ENCODE assay signal across 8 mouse cellular contexts in the genomic region with DNA sequence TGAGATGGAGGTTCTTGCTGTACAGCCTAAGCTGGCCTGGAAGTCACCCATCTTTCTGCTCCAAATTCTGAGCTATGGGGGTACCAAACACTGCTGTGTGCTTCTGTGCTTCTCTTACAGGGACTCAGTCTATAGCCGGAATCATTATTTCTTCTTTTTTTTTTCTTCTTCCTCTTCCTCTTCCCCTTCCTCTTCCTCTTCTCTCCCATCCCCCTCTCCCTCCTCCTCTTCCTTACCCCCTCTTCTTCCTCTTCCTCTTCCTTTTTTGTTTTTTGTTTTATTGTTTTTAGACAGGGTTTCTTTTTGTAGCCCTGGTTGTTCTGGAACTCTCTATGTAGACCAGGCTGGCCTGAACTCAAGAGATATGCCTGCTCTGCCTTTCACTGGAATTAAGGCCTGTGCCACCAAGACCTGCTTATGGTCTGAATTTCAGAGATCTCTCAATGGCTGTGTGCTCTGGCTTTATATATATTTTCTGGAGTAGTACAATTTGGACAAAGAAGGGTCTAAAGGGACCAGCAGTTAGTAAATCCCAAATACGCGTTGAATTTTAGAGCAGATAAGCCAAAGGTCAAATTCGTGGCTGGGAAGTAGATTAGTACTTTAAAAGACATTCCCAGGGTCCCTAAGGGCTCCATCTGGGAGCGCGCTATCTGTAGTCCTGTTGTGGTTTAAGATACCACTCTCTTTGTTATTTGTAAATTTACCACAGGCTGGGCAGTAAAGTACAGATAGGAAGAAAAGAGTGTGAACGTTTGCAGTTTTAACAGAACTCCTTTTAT. TPM values are rescaled to one million over a fixed set of nuclear protein-coding genes. Genes with fewer than 3 reads are reported as not detected.
DNase-seq lines count a peak whose midpoint lies in the region; ATAC-seq and TF ChIP-seq lines count a peak whose summit lies in the region.

No protein-coding gene starts in this region.

- H3K4me1 ChIP-seq in spleen, adult 2 months (ENCODE audit: control insufficient read depth, insufficient read depth, insufficient read length): peaks cover 6% of the 10 kb centered on the region
- H3K4me1 ChIP-seq in liver, adult 2 months (ENCODE audit: control insufficient read depth, insufficient read depth, low read length): peaks cover 10% of the 10 kb centered on the region; the same call in 1 of the 2 replicates
- no peaks in the 10 kb centered on the region; the same call in 1 of the 2 replicates for H3K4me1 ChIP-seq in stomach, embryonic 16.5 days (ENCODE audit: control insufficient read depth, insufficient read depth, low read length)

- DNase-seq in cerebellum, adult 9-10 months: peak; percentile 37
- DNase-seq in cerebellum, adult 9-11 months: no peak
- no peak for DNase-seq in spleen, adult 2 months (ENCODE audit: low read depth in 1 of 2, low spot score in 2 of 2)
- DNase-seq in spleen, postnatal 14 days (ENCODE audit: low spot score in 2 of 2): no peak
- DNase-seq in liver, adult 2 months (ENCODE audit: extremely low read depth, low read depth, low spot score): no peak
- DNase-seq in ovary, postnatal 14 days (ENCODE audit: low spot score): no peak
- no peak for DNase-seq in urinary bladder, postnatal 25 days (ENCODE audit: low spot score)

- no peaks in the 10 kb centered on the region for H3K36me3 ChIP-seq in spleen, adult 2 months (ENCODE audit: control insufficient read depth, insufficient read depth, low read length)
- no peaks in the 10 kb centered on the region for H3K36me3 ChIP-seq in liver, adult 2 months (ENCODE audit: control insufficient read depth, insufficient read depth, low read length)
- H3K36me3 ChIP-seq in stomach, embryonic 16.5 days (ENCODE audit: control insufficient read depth, insufficient read depth, low read length): no peaks in the 10 kb centered on the region

- H3K27me3 ChIP-seq in spleen, adult 2 months (ENCODE audit: control insufficient read depth, insufficient read depth, low read length): no peaks in the 10 kb centered on the region
- no peaks in the 10 kb centered on the region for H3K27me3 ChIP-seq in liver, adult 2 months (ENCODE audit: control insufficient read depth, insufficient read depth, low read length)
- H3K27me3 ChIP-seq in stomach, embryonic 16.5 days (ENCODE audit: control insufficient read depth, insufficient read depth, low read length): no peaks in the 10 kb centered on the region

- TF ChIP-seq CTCF in spleen, adult 2 months (IDR thresholded peaks at IDR 0.05; ENCODE audit: extremely low read depth, insufficient read depth, insufficient read length, insufficient replicate concordance): no peak
- TF ChIP-seq CTCF in liver, adult 2 months (IDR thresholded peaks at IDR 0.05; ENCODE audit: low read depth, low read length): no peak

- H3K4me2 ChIP-seq in stomach, embryonic 16.5 days (ENCODE audit: low read depth, low read length): peak overlapping the region; percentile 76

- H3K4me3 ChIP-seq in spleen, adult 2 months (ENCODE audit: extremely low read depth, insufficient read depth, insufficient read length): no peak overlapping the region
- H3K4me3 ChIP-seq in liver, adult 2 months (ENCODE audit: insufficient read depth, low read depth, low read length): no peak overlapping the region
- no peak overlapping the region; the same call in 1 of the 2 replicates for H3K4me3 ChIP-seq in stomach, embryonic 16.5 days (replicated peaks; ENCODE audit: low read length)

- H3K79me2 ChIP-seq in liver, adult 2 months (ENCODE audit: control insufficient read depth, insufficient read depth, low read length): peaks cover 10% of the 10 kb centered on the region

- no peak for ATAC-seq in stomach, embryonic 16.5 days (ENCODE audit: insufficient read depth, low FRiP score)

- no peaks in the 10 kb centered on the region for H3K9me3 ChIP-seq in stomach, embryonic 16.5 days (replicated peaks; ENCODE audit: control insufficient read depth, low read length)

- H3K27ac ChIP-seq in spleen, adult 2 months (ENCODE audit: insufficient read depth, low read length): peak overlapping the region; percentile 24; the same call in 1 of the 2 replicates
- H3K27ac ChIP-seq in liver, adult 2 months (replicated peaks; ENCODE audit: insufficient read depth, low read depth, low read length): peak overlapping the region; percentile 2
- H3K27ac ChIP-seq in stomach, embryonic 16.5 days (ENCODE audit: low read length): peak overlapping the region; percentile 79

- 64% methylated on average over 7 of the region's 7 CpGs for WGBS in spleen, adult 2 months
- 30% methylated on average over 7 of the region's 7 CpGs for WGBS in liver, adult 2 months
- 50% methylated on average over 7 of the region's 7 CpGs for WGBS in stomach, embryonic 16.5 days

- H3K9ac ChIP-seq in liver, adult 2 months (ENCODE audit: low read depth, low read length): no peak overlapping the region
- H3K9ac ChIP-seq in stomach, embryonic 16.5 days (ENCODE audit: low read length): peak overlapping the region; percentile 89; the same call in 1 of the 2 replicates

- no peak for TF ChIP-seq POLR2A in spleen, adult 2 months (IDR thresholded peaks at IDR 0.05; ENCODE audit: low read depth, low read length)
- no peak for TF ChIP-seq POLR2A in liver, adult 2 months (IDR thresholded peaks at IDR 0.05; ENCODE audit: extremely low read depth, insufficient read depth, low read length)

RNA-seq across cellular contexts. Expression of a gene that starts 1.0 kb away (rescaled TPM):
- polyA plus RNA-seq in spleen, adult 2 months (2012; rRNA removed): 9.4 and 11.9 TPM in 2 replicates
- total RNA-seq in liver, adult 2 months (2014; rRNA removed): 16.0 and 36.5 TPM in 2 replicates
- polyA plus RNA-seq in liver, adult 2 months (2012; rRNA removed): 3.9 and 4.4 TPM in 2 replicates
- 68.3 and 69.7 TPM in 2 replicates for polyA plus RNA-seq in stomach, embryonic 16.5 days (2015; fragmentation: Nextera tagmentation; extraction: Ambion mirVana)

RNA-seq across cellular contexts. Expression of a gene that starts 35.9 kb away (rescaled TPM):
- polyA plus RNA-seq in spleen, adult 2 months (2012; rRNA removed): 109 and 137 TPM in 2 replicates
- 1.9 and 4.9 TPM in 2 replicates for total RNA-seq in liver, adult 2 months (2014; rRNA removed)
- 33.4 and 35.7 TPM in 2 replicates for polyA plus RNA-seq in liver, adult 2 months (2012; rRNA removed)
- polyA plus RNA-seq in stomach, embryonic 16.5 days (2015; fragmentation: Nextera tagmentation; extraction: Ambion mirVana): 10.6 TPM in 2 replicates

Comparison
In these comparisons a context has a peak if more than half of its experiments do, and no peak if none do; other contexts are left out.
1. H3K27ac ChIP-seq: peak in every context shown above with its lines; median percentile 79 in stomach, embryonic 16.5 days; 24 in spleen, adult 2 months; 2 in liver, adult 2 months.